Mouse (Mus musculus): ENCODE results near the gene Negr1.

The Negr1 gene

GRCm38 (mm10) chr3:156561524-156562423, at the start of gene Negr1:
TSS of gene Negr1 (plus strand) at chr3:156561794.
- no peak for DNase-seq (ENCODE audit: low spot score in 2 of 2)

- DNase-seq (ENCODE audit: low spot score in 2 of 2), result no peak
Measured at GRCm38 (mm10) chr3:156526461-156526933, 35.1 kb upstream of the Negr1 start.

- DNase-seq (ENCODE audit: low spot score in 2 of 2), result no peak
Measured at GRCm38 (mm10) chr3:156527231-156527995, 34.2 kb upstream of the Negr1 start.

- no peak for DNase-seq (ENCODE audit: low spot score in 2 of 2)
Measured at GRCm38 (mm10) chr3:156559441-156559825, 2.2 kb upstream of the Negr1 start.

GRCm38 (mm10) chr3:156559826-156560471, 1.6 kb upstream of the Negr1 start:
- DNase-seq (ENCODE audit: low spot score in 2 of 2), result no peak

- DNase-seq (ENCODE audit: low spot score in 2 of 2), result no peak
Measured at GRCm38 (mm10) chr3:156560766-156561165, 828 bp upstream of the Negr1 start.

GRCm38 (mm10) chr3:156562424-156562785, 811 bp downstream of the Negr1 start:
- no peak for DNase-seq (ENCODE audit: low spot score in 2 of 2)

- DNase-seq (ENCODE audit: low spot score in 2 of 2), result no peak
Measured at GRCm38 (mm10) chr3:156562796-156563195, 1.2 kb downstream of the Negr1 start.

- DNase-seq (ENCODE audit: low spot score in 2 of 2), result no peak
Measured at GRCm38 (mm10) chr3:156563353-156563752, 1.8 kb downstream of the Negr1 start.

GRCm38 (mm10) chr3:156573465-156573864, 11.9 kb downstream of the Negr1 start:
- DNase-seq (ENCODE audit: low spot score in 2 of 2), result no peak

GRCm38 (mm10) chr3:156576292-156576691, 14.7 kb downstream of the Negr1 start:
- no peak for DNase-seq (ENCODE audit: low spot score in 2 of 2)

GRCm38 (mm10) chr3:156590612-156591011, 29.0 kb downstream of the Negr1 start:
- no peak for DNase-seq (ENCODE audit: low spot score in 2 of 2)

- no peak for DNase-seq (ENCODE audit: low spot score in 2 of 2)
Measured at GRCm38 (mm10) chr3:156591125-156591524, 29.5 kb downstream of the Negr1 start.

- no peak for DNase-seq (ENCODE audit: low spot score in 2 of 2)
Measured at GRCm38 (mm10) chr3:156606846-156607245, 45.3 kb downstream of the Negr1 start.

GRCm38 (mm10) chr3:156619921-156620320, 58.3 kb downstream of the Negr1 start:
- DNase-seq (ENCODE audit: low spot score in 2 of 2), result no peak

- no peak for DNase-seq (ENCODE audit: low spot score in 2 of 2)
Measured at GRCm38 (mm10) chr3:156628594-156628993, 67.0 kb downstream of the Negr1 start.

GRCm38 (mm10) chr3:156632942-156633341, 71.3 kb downstream of the Negr1 start:
- no peak for DNase-seq (ENCODE audit: low spot score in 2 of 2)

- no peak for DNase-seq (ENCODE audit: low spot score in 2 of 2)
Measured at GRCm38 (mm10) chr3:156639382-156639781, 77.8 kb downstream of the Negr1 start.

GRCm38 (mm10) chr3:156643710-156644363, 82.2 kb downstream of the Negr1 start:
- no peak for DNase-seq (ENCODE audit: low spot score in 2 of 2)

GRCm38 (mm10) chr3:156648378-156648777, 86.8 kb downstream of the Negr1 start:
- DNase-seq (ENCODE audit: low spot score in 2 of 2), result no peak

GRCm38 (mm10) chr3:156662553-156662952, 101.0 kb downstream of the Negr1 start:
- no peak for DNase-seq (ENCODE audit: low spot score in 2 of 2)

GRCm38 (mm10) chr3:156672560-156672959, 111.0 kb downstream of the Negr1 start:
- no peak for DNase-seq (ENCODE audit: low spot score in 2 of 2)
